22 mouse cellular contexts compared by ENCODE assay signal in the genomic region with DNA sequence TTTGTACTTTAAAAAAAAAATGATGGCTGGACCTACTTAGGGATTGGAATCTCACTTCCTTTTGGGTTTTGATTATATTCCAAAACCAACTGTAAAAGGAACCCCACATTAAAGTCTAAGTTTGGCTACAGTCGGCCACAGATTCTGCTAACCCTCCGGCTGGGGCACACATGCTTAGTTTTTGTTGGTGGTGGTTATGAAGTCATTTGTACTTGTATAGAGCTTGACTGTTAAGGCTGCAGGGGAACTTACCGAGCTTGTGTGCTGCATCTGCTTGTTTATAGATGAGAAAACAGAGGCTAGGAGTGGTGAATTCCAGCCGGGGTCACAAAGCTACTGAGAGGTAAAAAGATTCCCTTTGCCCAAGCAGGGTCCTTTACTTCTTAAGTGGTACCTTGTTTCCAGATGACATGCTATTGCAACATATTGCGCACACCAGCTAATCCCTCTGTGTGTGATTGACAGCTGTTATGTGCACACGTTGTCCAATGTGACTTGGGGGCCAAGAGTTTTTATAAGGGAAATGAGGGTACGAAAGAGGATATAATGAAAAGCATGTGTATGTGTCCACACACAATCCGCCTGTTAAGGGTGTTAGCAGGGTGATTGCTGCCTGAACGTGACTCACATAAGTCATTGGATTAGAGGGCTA.
A peak's percentile ranks its signal among the peaks of the same experiment; 100 is the strongest.
DNase-seq lines count a peak whose midpoint lies in the region; ATAC-seq and TF ChIP-seq lines count a peak whose summit lies in the region.
"Had no signal": no experiment of that assay in that cellular context is flagged by ENCODE, and none has a peak within 500 bp of the region (broad histone marks: within the 10 kb centered on the region; RNA-seq: fewer than 3 reads in every experiment).

No protein-coding gene starts in this region.

- H3K9me3 ChIP-seq in forebrain, embryonic 15.5 days: no peaks in the 10 kb centered on the region
- H3K9me3 ChIP-seq in forebrain, embryonic 14.5 days (replicated peaks; ENCODE audit: control insufficient read depth, low read length): no peaks in the 10 kb centered on the region
- no peaks in the 10 kb centered on the region for H3K9me3 ChIP-seq in liver, postnatal 0 days (ENCODE audit: low read length)
- no peaks in the 10 kb centered on the region for H3K9me3 ChIP-seq in liver, embryonic 11.5 days (ENCODE audit: control insufficient read depth, low read length)
- no peaks in the 10 kb centered on the region for H3K9me3 ChIP-seq in embryonic facial prominence, embryonic 15.5 days (replicated peaks)
- no peaks in the 10 kb centered on the region for H3K9me3 ChIP-seq in limb, embryonic 15.5 days
- H3K9me3 ChIP-seq: embryonic facial prominence, embryonic 13.5 days; hindbrain, embryonic 15.5 days; liver, embryonic 15.5 days; stomach, embryonic 15.5 days had no signal

- no peak for ATAC-seq in forebrain, embryonic 15.5 days (replicated peaks)
- no peak for ATAC-seq in forebrain, embryonic 14.5 days
- ATAC-seq in liver, postnatal 0 days: no peak
- ATAC-seq in liver, embryonic 11.5 days (replicated peaks; ENCODE audit: low FRiP score): no peak
- peak; percentile 77 for ATAC-seq in embryonic facial prominence, embryonic 15.5 days (ENCODE audit: insufficient number of reproducible peaks, low FRiP score, low TSS enrichment, low read depth)
- ATAC-seq in limb, embryonic 15.5 days (ENCODE audit: insufficient number of reproducible peaks, low FRiP score, low TSS enrichment, low read depth): no peak
- ATAC-seq in inflammation-experienced regulatory T-cells, adult 6 months: no peak

- no peak overlapping the region for H3K9ac ChIP-seq in forebrain, embryonic 15.5 days (replicated peaks)
- H3K9ac ChIP-seq in forebrain, embryonic 14.5 days (ENCODE audit: low read length): no peak overlapping the region
- no peak overlapping the region for H3K9ac ChIP-seq in liver, postnatal 0 days (replicated peaks)
- no peak overlapping the region for H3K9ac ChIP-seq in liver, embryonic 11.5 days (ENCODE audit: low read depth, low read length)
- H3K9ac ChIP-seq in embryonic facial prominence, embryonic 15.5 days: no peak overlapping the region
- H3K9ac ChIP-seq in limb, embryonic 15.5 days: no peak overlapping the region
- H3K9ac ChIP-seq: embryonic facial prominence, embryonic 13.5 days; hindbrain, embryonic 15.5 days; liver, embryonic 15.5 days; stomach, embryonic 15.5 days had no signal

- no peaks in the 10 kb centered on the region for H3K27me3 ChIP-seq in forebrain, embryonic 15.5 days
- H3K27me3 ChIP-seq in forebrain, embryonic 14.5 days (replicated peaks; ENCODE audit: control insufficient read depth, insufficient read depth, low read length): no peaks in the 10 kb centered on the region
- H3K27me3 ChIP-seq in liver, postnatal 0 days (ENCODE audit: insufficient read depth, low read length): no peaks in the 10 kb centered on the region
- no peaks in the 10 kb centered on the region for H3K27me3 ChIP-seq in liver, embryonic 11.5 days (replicated peaks; ENCODE audit: control insufficient read depth, insufficient read depth, low read length)
- no peaks in the 10 kb centered on the region for H3K27me3 ChIP-seq in embryonic facial prominence, embryonic 15.5 days
- H3K27me3 ChIP-seq in limb, embryonic 15.5 days: no peaks in the 10 kb centered on the region
- H3K27me3 ChIP-seq: embryonic facial prominence, embryonic 13.5 days; hindbrain, embryonic 15.5 days; stomach, embryonic 15.5 days had no signal

- no peaks in the 10 kb centered on the region for H3K36me3 ChIP-seq in forebrain, embryonic 15.5 days
- no peaks in the 10 kb centered on the region for H3K36me3 ChIP-seq in forebrain, embryonic 14.5 days (ENCODE audit: control insufficient read depth, insufficient read depth, low read length)
- no peaks in the 10 kb centered on the region for H3K36me3 ChIP-seq in liver, postnatal 0 days (replicated peaks; ENCODE audit: insufficient read depth, low read length)
- H3K36me3 ChIP-seq in liver, embryonic 11.5 days (ENCODE audit: control insufficient read depth, insufficient read depth, low read length): no peaks in the 10 kb centered on the region
- H3K36me3 ChIP-seq in embryonic facial prominence, embryonic 15.5 days: no peaks in the 10 kb centered on the region
- no peaks in the 10 kb centered on the region for H3K36me3 ChIP-seq in limb, embryonic 15.5 days
- H3K36me3 ChIP-seq: embryonic facial prominence, embryonic 13.5 days; hindbrain, embryonic 15.5 days; liver, embryonic 15.5 days; stomach, embryonic 15.5 days had no signal

- H3K4me3 ChIP-seq in forebrain, embryonic 15.5 days: no peak overlapping the region
- H3K4me3 ChIP-seq in forebrain, embryonic 14.5 days (ENCODE audit: low read depth, low read length): no peak overlapping the region
- H3K4me3 ChIP-seq in liver, postnatal 0 days (ENCODE audit: low read depth, low read length): no peak overlapping the region
- no peak overlapping the region for H3K4me3 ChIP-seq in liver, embryonic 11.5 days (ENCODE audit: low read depth, low read length)
- H3K4me3 ChIP-seq in embryonic facial prominence, embryonic 15.5 days (replicated peaks): no peak overlapping the region
- H3K4me3 ChIP-seq in limb, embryonic 15.5 days: no peak overlapping the region
- H3K4me3 ChIP-seq: embryonic facial prominence, embryonic 13.5 days; hindbrain, embryonic 15.5 days; liver, embryonic 15.5 days; megakaryocyte, embryonic 14.5 days; stomach, embryonic 15.5 days had no signal

- H3K4me2 ChIP-seq in forebrain, embryonic 15.5 days (replicated peaks): no peak overlapping the region
- no peak overlapping the region for H3K4me2 ChIP-seq in forebrain, embryonic 14.5 days (ENCODE audit: low read length)
- H3K4me2 ChIP-seq in liver, postnatal 0 days (ENCODE audit: low read depth, low read length): no peak overlapping the region
- no peak overlapping the region for H3K4me2 ChIP-seq in liver, embryonic 11.5 days
- H3K4me2 ChIP-seq in embryonic facial prominence, embryonic 15.5 days (replicated peaks): no peak overlapping the region
- H3K4me2 ChIP-seq in limb, embryonic 15.5 days: no peak overlapping the region
- H3K4me2 ChIP-seq: hindbrain, embryonic 15.5 days; liver, embryonic 15.5 days; stomach, embryonic 15.5 days had no signal

- 42% methylated on average over 9 of the region's 9 CpGs for WGBS in forebrain, embryonic 15.5 days
- WGBS in forebrain, embryonic 14.5 days: 52% methylated on average over 9 of the region's 9 CpGs
- WGBS in liver, postnatal 0 days (ENCODE audit: insufficient replicate concordance): 68% methylated on average over 9 of the region's 9 CpGs
- WGBS in liver, embryonic 11.5 days: 69% methylated on average over 9 of the region's 9 CpGs
- WGBS in embryonic facial prominence, embryonic 15.5 days: 30% methylated on average over 9 of the region's 9 CpGs
- 21% methylated on average over 9 of the region's 9 CpGs for WGBS in limb, embryonic 15.5 days

- H3K27ac ChIP-seq in forebrain, embryonic 15.5 days (replicated peaks): peak overlapping the region; percentile 75
- H3K27ac ChIP-seq in forebrain, embryonic 14.5 days (ENCODE audit: low read depth, low read length): no peak overlapping the region
- H3K27ac ChIP-seq in liver, postnatal 0 days (ENCODE audit: low read depth): no peak overlapping the region
- H3K27ac ChIP-seq in liver, embryonic 11.5 days (ENCODE audit: low read depth, low read length): no peak overlapping the region
- no peak overlapping the region; the same call in 1 of the 2 replicates for H3K27ac ChIP-seq in embryonic facial prominence, embryonic 15.5 days (replicated peaks)
- peak overlapping the region; percentile 57; the same call in 1 of the 2 replicates for H3K27ac ChIP-seq in limb, embryonic 15.5 days
- H3K27ac ChIP-seq: hindbrain, embryonic 15.5 days; liver, embryonic 15.5 days; stomach, embryonic 15.5 days had no signal

- DNase-seq in forebrain, embryonic 14.5 days (ENCODE audit: low spot score): no peak
- peak; percentile 8 for DNase-seq in liver, postnatal 0 days
- no peak for DNase-seq in liver, embryonic 11.5 days (ENCODE audit: low spot score)
- no peak for DNase-seq in lung, adult 18-20 months
- DNase-seq: adrenal gland, postnatal 10 days; cerebellum, adult 11-12 months; heart, adult 18-20 months; kidney, adult 18-20 months; kidney, postnatal 25 days; layer of hippocampus, adult 9-11 months; lung, postnatal 14 days; right cerebral cortex, postnatal 14 days; thymus, adult 2 months had no signal

- TF ChIP-seq EP300 in liver, postnatal 0 days (IDR thresholded peaks at IDR 0.05; ENCODE audit: low read depth): no peak

- TF ChIP-seq CTCF in liver, postnatal 0 days (IDR thresholded peaks at IDR 0.05; ENCODE audit: low read depth): no peak

- peaks cover 56% of the 10 kb centered on the region for H3K4me1 ChIP-seq in forebrain, embryonic 15.5 days
- peaks cover 44% of the 10 kb centered on the region for H3K4me1 ChIP-seq in forebrain, embryonic 14.5 days (ENCODE audit: control insufficient read depth, insufficient read depth, low read length)
- H3K4me1 ChIP-seq in liver, postnatal 0 days (ENCODE audit: insufficient read depth): peaks cover 7% of the 10 kb centered on the region; the same call in 1 of the 2 replicates
- H3K4me1 ChIP-seq in liver, embryonic 11.5 days (replicated peaks; ENCODE audit: control insufficient read depth, insufficient read depth, low read length): no peaks in the 10 kb centered on the region
- H3K4me1 ChIP-seq in embryonic facial prominence, embryonic 15.5 days: peaks cover 43% of the 10 kb centered on the region
- H3K4me1 ChIP-seq in limb, embryonic 15.5 days: peaks cover 28% of the 10 kb centered on the region
- H3K4me1 ChIP-seq: megakaryocyte, embryonic 14.5 days; stomach, embryonic 15.5 days had no signal

Comparison
In these comparisons a context has a peak if more than half of its experiments do, and no peak if none do; other contexts are left out.
1. H3K27ac ChIP-seq: peak in forebrain, embryonic 15.5 days (single experiment) and limb, embryonic 15.5 days (single experiment); none in forebrain, embryonic 14.5 days (single experiment), liver, postnatal 0 days (single experiment), liver, embryonic 11.5 days (single experiment) and embryonic facial prominence, embryonic 15.5 days (single experiment).